Mouse (Mus musculus) brain, embryonic 14.5 days (tissue): Measurements from ENCODE around the gene Lcn9.

ENCODE experiments used
- CTCF ChIP-seq: fragments of 200-500 bp; IDR thresholded peaks from 2 replicates; pipeline ENCODE4 v1.5.1; 2012; ENCODE audit warnings: inconsistent platforms, mild to moderate bottlenecking, moderate library complexity, borderline replicate concordance; ENCODE audit not compliant: insufficient read depth, insufficient read length; ENCODE audit errors: extremely low read depth
- POLR2A ChIP-seq: fragments of 200-500 bp; IDR thresholded peaks from 2 replicates; pipeline ENCODE4 v1.6.1; 2012; ENCODE audit warnings: mild to moderate bottlenecking, inconsistent platforms, borderline replicate concordance; ENCODE audit not compliant: poor library complexity, insufficient read depth, insufficient read length, severe bottlenecking; ENCODE audit errors: extremely low read depth

GRCm38 (mm10) chr2:25797635-25798034, 25.3 kb upstream of the Lcn9 start:
- TF ChIP-seq CTCF = no peak
- TF ChIP-seq POLR2A = no peak
